Mouse (Mus musculus): ENCODE measurements around the gene Cdh13. TPM values are rescaled to one million over a fixed set of nuclear protein-coding genes. Genes with fewer than 3 reads are reported as not detected.

Gene Cdh13
- polyA plus RNA-seq, 1 experiment from 2014 or later, result 0.45 TPM

DNA sequence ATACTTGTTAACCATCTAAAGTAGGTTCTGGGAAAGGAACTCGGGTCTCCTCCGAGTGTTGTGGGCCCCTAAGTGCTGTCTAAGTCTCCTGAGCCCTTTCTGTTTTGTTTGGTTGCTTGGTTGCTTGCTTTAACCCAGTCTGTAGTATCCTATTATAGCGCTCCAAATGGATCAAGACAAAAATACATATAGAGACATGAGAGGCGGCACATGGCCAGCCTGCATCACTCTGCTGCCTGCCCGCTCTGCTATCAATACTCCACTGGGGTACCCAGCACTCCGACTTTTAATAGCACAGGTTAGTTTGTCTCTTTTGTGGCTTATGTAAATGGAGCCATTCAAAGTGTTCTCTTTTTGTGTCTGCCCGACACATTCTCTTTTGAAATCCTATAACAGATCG is 285.8 kb downstream of the Cdh13 start:
- Histone ChIP-seq H3K9ac (no peak overlapping the region), H3K9me3 (replicated peaks) (no peaks in the 10 kb centered on the region), H3K4me1 (replicated peaks) (no peaks in the 10 kb centered on the region), H3K36me3 (no peaks in the 10 kb centered on the region), H3K4me3 (replicated peaks) (no peak overlapping the region), H3K4me2 (no peak overlapping the region), H3K27me3 (no peaks in the 10 kb centered on the region), H3K27ac (no peak overlapping the region)
- ATAC-seq (ENCODE audit: low read depth) (no peak), DNase-seq (no peak)
- 72% methylated on average over 8 of the region's 8 CpGs for WGBS (ENCODE audit: insufficient replicate concordance)

DNA sequence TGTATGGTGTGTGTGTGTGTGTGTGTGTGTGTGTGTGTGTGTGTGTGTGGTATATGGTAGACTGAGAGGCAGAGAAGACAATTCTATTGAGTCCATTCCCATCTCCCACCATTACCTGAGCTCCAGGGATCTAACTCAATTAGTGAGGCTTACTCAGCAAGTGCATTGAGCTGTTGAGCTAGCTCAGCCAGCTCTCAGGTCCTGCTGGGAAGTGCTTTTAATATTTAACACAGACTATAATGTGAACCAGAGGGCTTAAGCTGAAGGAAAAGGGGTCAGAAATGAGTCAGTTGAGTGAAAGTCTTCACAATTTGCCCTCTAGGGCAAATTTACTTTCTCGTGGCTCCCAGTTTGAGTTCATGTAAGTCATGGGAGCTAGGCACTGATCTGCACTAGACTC is 297.7 kb downstream of the Cdh13 start:
- ATAC-seq (ENCODE audit: low read depth), result no peak
- 63% methylated on average over 1 of the region's 1 CpGs for WGBS (ENCODE audit: insufficient replicate concordance)

GRCm38 (mm10) chr8:118582185-118582584 is 298.7 kb downstream of the Cdh13 start:
- no peak overlapping the region for H3K9ac ChIP-seq
- no peak overlapping the region for H3K4me3 ChIP-seq (replicated peaks)
- no peaks in the 10 kb centered on the region for H3K4me1 ChIP-seq (replicated peaks)
- ATAC-seq (ENCODE audit: low read depth), result no peak
- no peak overlapping the region for H3K4me2 ChIP-seq
- WGBS (ENCODE audit: insufficient replicate concordance), result 84% methylated on average over 8 of the region's 8 CpGs
- H3K27ac ChIP-seq, result no peak overlapping the region
- no peaks in the 10 kb centered on the region for H3K36me3 ChIP-seq
- no peak for DNase-seq
- no peaks in the 10 kb centered on the region for H3K27me3 ChIP-seq
- peaks cover 5% of the 10 kb centered on the region; the same call in 1 of the 2 replicates for H3K9me3 ChIP-seq (replicated peaks)

More for the DNA sequence above, 297.7 kb downstream of the Cdh13 start:
- Histone ChIP-seq H3K9ac (no peak overlapping the region), H3K27me3 (no peaks in the 10 kb centered on the region), H3K4me1 (replicated peaks) (no peaks in the 10 kb centered on the region), H3K4me2 (no peak overlapping the region), H3K27ac (no peak overlapping the region), H3K9me3 (replicated peaks) (peaks cover 5% of the 10 kb centered on the region; the same call in 1 of the 2 replicates), H3K36me3 (no peaks in the 10 kb centered on the region), H3K4me3 (replicated peaks) (no peak overlapping the region)
- DNase-seq, result no peak

GRCm38 (mm10) chr8:118587981-118588380 is 304.4 kb downstream of the Cdh13 start:
- Histone ChIP-seq H3K36me3 (no peaks in the 10 kb centered on the region), H3K4me2 (no peak overlapping the region), H3K9ac (no peak overlapping the region), H3K27me3 (no peaks in the 10 kb centered on the region), H3K9me3 (replicated peaks) (no peaks in the 10 kb centered on the region), H3K27ac (no peak overlapping the region), H3K4me3 (replicated peaks) (no peak overlapping the region), H3K4me1 (replicated peaks) (no peaks in the 10 kb centered on the region)
- ATAC-seq (ENCODE audit: low read depth) (no peak), DNase-seq (no peak)
- 57% methylated on average over 5 of the region's 5 CpGs for WGBS (ENCODE audit: insufficient replicate concordance)

DNA sequence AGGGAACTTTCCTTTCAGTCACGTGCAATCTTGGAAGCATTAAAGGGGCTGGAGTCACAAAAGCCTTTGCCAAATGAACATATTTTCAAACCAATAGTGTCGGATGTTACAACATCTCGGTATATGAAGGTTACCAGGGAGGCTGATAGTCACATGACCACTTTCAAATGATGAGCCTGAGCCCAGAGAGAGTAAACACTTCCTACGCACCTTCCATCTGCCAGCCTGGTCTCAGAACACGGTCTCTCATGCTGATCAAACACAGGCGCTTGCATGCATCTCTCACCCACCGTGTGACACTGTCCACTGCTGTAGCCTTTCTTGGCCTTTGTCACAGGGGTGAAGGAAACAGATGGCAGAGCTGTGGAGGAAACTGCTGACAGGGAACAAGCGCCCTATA is 313.3 kb downstream of the Cdh13 start:
- Histone ChIP-seq H3K27me3 (no peaks in the 10 kb centered on the region), H3K9ac (no peak overlapping the region), H3K4me1 (replicated peaks) (no peaks in the 10 kb centered on the region), H3K27ac (no peak overlapping the region), H3K4me3 (replicated peaks) (no peak overlapping the region), H3K9me3 (replicated peaks) (peaks cover 7% of the 10 kb centered on the region; the same call in 1 of the 2 replicates), H3K36me3 (no peaks in the 10 kb centered on the region), H3K4me2 (no peak overlapping the region)
- WGBS (ENCODE audit: insufficient replicate concordance), result 58% methylated on average over 8 of the region's 8 CpGs
- DNase-seq (no peak), ATAC-seq (ENCODE audit: low read depth) (no peak)

DNA sequence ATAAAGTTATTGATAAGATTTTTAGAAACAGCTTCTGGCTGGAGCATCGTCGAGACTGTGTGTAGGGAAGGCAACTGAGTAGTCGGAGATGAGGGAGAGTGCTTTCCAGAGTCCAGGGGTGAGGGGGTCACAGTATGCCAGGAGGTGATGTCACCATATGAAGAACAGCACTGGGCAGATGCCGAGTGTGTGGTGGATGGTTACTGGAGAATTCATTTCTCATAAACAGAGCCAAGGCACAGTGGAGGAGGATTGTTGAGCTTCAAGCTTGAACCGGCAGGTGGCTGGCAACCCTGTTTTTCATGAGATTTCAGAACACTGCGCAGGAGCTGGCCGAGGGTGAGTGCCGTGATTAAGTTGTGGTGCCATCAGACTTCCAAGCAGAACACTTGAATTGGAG is 317.8 kb downstream of the Cdh13 start:
- Histone ChIP-seq H3K9me3 (replicated peaks) (peaks cover 7% of the 10 kb centered on the region; the same call in 1 of the 2 replicates), H3K9ac (no peak overlapping the region), H3K4me3 (replicated peaks) (no peak overlapping the region), H3K27ac (no peak overlapping the region), H3K36me3 (no peaks in the 10 kb centered on the region), H3K4me1 (replicated peaks) (no peaks in the 10 kb centered on the region), H3K4me2 (no peak overlapping the region), H3K27me3 (no peaks in the 10 kb centered on the region)
- WGBS (ENCODE audit: insufficient replicate concordance), result 70% methylated on average over 8 of the region's 8 CpGs
- ATAC-seq (ENCODE audit: low read depth) (no peak), DNase-seq (no peak)

DNA sequence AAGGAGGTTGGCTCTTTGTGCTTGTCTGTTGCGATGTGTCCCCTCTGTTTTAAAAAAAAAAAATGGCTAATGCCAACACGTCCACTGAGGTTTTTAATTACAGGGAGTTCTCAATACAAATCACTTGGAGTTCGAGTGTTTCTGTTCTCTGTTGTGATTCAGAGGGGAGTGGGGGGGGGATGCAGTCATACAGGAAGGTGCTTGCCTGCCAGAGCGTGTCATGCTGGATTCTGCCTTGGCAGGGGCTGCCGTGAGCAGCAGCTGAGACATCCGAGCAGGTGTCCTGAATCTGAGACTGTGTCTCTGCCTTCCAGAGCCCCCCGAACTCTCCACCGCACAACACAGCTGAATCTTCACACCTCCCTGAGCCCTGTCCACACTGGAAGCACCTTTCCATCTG is 318.5 kb downstream of the Cdh13 start:
- no peak overlapping the region for H3K4me2 ChIP-seq
- whole genome bisulfite sequencing (ENCODE audit: insufficient replicate concordance), result 68% methylated on average over 8 of the region's 8 CpGs
- H3K27me3 ChIP-seq, result no peaks in the 10 kb centered on the region
- no peak for DNase-seq
- H3K9ac ChIP-seq, result no peak overlapping the region
- no peak for ATAC-seq (ENCODE audit: low read depth)
- no peaks in the 10 kb centered on the region for H3K36me3 ChIP-seq
- H3K27ac ChIP-seq, result no peak overlapping the region
- H3K9me3 ChIP-seq (replicated peaks), result peaks cover 7% of the 10 kb centered on the region; the same call in 1 of the 2 replicates
- no peaks in the 10 kb centered on the region for H3K4me1 ChIP-seq (replicated peaks)
- no peak overlapping the region for H3K4me3 ChIP-seq (replicated peaks)

DNA sequence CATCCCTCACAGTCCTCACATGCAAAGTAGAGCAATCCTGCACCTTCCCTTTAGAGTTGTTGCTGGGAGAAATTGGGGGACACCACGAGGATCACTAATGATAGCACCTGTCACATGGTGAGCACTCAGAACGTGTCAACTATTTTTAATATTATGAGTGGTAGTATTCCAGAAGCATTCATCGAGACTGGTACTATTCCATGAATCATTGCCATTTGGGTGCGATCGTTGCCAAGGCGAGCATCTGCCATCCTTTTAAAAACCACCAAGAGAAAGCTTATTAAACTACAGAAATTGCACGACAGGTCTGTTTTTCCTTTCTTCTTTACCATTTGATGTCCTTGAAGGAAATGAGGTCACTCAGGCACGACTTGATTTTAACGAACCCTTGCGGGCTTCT is 328.0 kb downstream of the Cdh13 start:
- Histone ChIP-seq H3K4me2 (no peak overlapping the region), H3K9me3 (replicated peaks) (0 out of 2 replicates have a peak, but pooled peaks cover 3% of the 10 kb centered on the region), H3K4me3 (replicated peaks) (no peak overlapping the region), H3K4me1 (replicated peaks) (no peaks in the 10 kb centered on the region), H3K27me3 (no peaks in the 10 kb centered on the region), H3K9ac (no peak overlapping the region), H3K27ac (no peak overlapping the region), H3K36me3 (no peaks in the 10 kb centered on the region)
- DNase-seq (no peak), ATAC-seq (ENCODE audit: low read depth) (no peak)
- 64% methylated on average over 10 of the region's 10 CpGs for WGBS (ENCODE audit: insufficient replicate concordance)

DNA sequence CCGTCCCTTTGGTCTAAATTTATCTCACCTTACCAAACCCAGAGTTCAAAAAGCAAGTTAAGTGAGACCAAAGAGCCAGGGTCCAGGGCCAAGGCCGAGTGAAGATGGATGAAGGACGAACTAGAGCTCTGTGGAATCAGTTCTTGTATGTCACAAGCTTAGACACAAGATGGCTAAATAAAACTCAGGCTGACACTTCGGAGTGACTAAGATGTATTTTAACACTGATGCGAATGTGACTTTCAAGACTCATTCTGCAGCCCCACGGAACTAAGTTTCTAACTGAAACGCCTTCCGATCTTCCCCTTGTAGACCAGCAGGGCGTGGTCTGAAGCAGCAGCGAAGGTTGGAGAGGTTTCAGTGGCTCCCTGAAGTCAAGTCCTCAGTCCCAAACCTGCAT is 334.7 kb downstream of the Cdh13 start:
- 70% methylated on average over 10 of the region's 10 CpGs for WGBS (ENCODE audit: insufficient replicate concordance)
- no peak overlapping the region for H3K4me3 ChIP-seq (replicated peaks)
- H3K27me3 ChIP-seq, result no peaks in the 10 kb centered on the region
- H3K27ac ChIP-seq, result no peak overlapping the region
- ATAC-seq (ENCODE audit: low read depth) (no peak), DNase-seq (no peak)
- no peaks in the 10 kb centered on the region for H3K9me3 ChIP-seq (replicated peaks)
- H3K36me3 ChIP-seq, result no peaks in the 10 kb centered on the region
- H3K4me1 ChIP-seq (replicated peaks), result no peaks in the 10 kb centered on the region
- H3K9ac ChIP-seq, result no peak overlapping the region
- H3K4me2 ChIP-seq, result no peak overlapping the region

GRCm38 (mm10) chr8:118626425-118626824 is 342.9 kb downstream of the Cdh13 start:
- Histone ChIP-seq H3K9ac (no peak overlapping the region), H3K9me3 (replicated peaks) (no peaks in the 10 kb centered on the region), H3K27me3 (no peaks in the 10 kb centered on the region), H3K4me3 (replicated peaks) (no peak overlapping the region), H3K36me3 (no peaks in the 10 kb centered on the region), H3K27ac (no peak overlapping the region), H3K4me1 (replicated peaks) (no peaks in the 10 kb centered on the region), H3K4me2 (no peak overlapping the region)
- 50% methylated on average over 5 of the region's 5 CpGs for WGBS (ENCODE audit: insufficient replicate concordance)
- DNase-seq (no peak), ATAC-seq (ENCODE audit: low read depth) (no peak)

DNA sequence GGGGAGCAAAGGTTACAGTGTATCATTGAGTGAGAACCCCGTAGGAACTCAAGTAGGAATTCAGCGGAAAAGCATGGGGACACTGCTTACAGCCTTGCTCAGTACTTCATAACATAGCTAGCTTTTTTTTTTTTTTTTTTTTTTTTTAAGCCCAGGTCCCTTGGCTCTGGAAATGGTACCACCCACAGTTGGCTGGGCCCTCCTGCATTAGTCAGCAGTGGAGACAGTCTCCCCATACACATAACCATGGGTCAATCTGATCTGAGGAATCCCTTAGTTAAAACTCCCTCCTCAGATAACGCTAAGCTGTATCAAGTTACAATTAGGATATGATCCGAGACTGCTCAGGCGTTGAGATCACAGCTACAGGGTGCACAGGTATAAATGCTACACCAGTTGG is 344.2 kb downstream of the Cdh13 start:
- no peak overlapping the region for H3K4me3 ChIP-seq (replicated peaks)
- H3K9ac ChIP-seq, result no peak overlapping the region
- no peaks in the 10 kb centered on the region for H3K9me3 ChIP-seq (replicated peaks)
- DNase-seq (no peak), ATAC-seq (ENCODE audit: low read depth) (no peak)
- H3K4me1 ChIP-seq (replicated peaks), result no peaks in the 10 kb centered on the region
- H3K27me3 ChIP-seq, result no peaks in the 10 kb centered on the region
- H3K36me3 ChIP-seq, result no peaks in the 10 kb centered on the region
- WGBS (ENCODE audit: insufficient replicate concordance), result 70% methylated on average over 5 of the region's 5 CpGs
- H3K27ac ChIP-seq, result no peak overlapping the region
- H3K4me2 ChIP-seq, result no peak overlapping the region

DNA sequence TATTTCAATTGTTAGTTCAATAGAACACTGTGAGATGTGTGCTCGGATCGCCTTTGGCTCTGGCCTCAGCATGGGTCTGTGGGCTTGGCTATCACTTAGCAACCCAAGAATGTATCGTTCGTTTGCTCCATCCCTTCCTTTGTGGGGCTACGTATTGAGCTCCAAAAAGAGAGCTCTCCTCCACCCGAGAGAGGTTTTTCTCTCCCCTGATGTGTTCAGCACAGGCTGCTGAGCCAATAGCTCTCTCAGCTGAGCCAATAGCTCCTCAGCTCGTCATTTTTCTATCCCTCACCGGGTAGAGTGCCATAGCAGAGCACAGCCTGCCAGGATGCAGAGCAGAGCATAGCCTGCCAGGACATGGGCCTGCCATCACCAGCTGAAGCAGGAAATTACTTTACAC is 345.2 kb downstream of the Cdh13 start:
- no peak for DNase-seq
- Histone ChIP-seq H3K4me1 (replicated peaks) (no peaks in the 10 kb centered on the region), H3K4me2 (no peak overlapping the region), H3K4me3 (replicated peaks) (no peak overlapping the region), H3K27me3 (no peaks in the 10 kb centered on the region), H3K27ac (no peak overlapping the region), H3K36me3 (no peaks in the 10 kb centered on the region), H3K9ac (no peak overlapping the region), H3K9me3 (replicated peaks) (no peaks in the 10 kb centered on the region)
- no peak for ATAC-seq (ENCODE audit: low read depth)
- 57% methylated on average over 8 of the region's 8 CpGs for WGBS (ENCODE audit: insufficient replicate concordance)
